Mouse (Mus musculus) liver, adult (tissue): ENCODE measurements around the gene Uqcrc1.

Experiments
- GATA4 ChIP-seq: IDR thresholded peaks from 2 replicates; pipeline ENCODE4 v1.6.1; 2014; ENCODE audit warnings: mild to moderate bottlenecking, low read length; ENCODE audit not compliant: insufficient replicate concordance

Gene Uqcrc1

DNA sequence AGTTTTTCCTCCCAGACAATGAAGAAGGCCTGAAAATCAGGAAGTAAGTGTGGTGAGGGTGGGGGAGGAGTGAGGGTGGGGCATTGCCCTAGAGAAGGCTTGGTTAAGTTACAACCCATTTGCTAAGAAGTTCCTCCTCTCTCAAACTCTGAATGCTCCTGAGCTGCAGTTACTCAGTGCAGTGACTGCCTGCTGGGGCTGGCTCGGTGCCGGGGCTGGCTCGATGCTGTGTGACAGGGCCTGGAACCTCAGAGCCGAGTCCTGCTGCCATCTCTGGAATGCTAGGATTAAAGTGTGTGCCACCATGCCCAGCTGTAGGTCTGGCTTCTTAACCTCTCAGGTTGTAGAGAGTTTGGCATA lies 62.7 kb downstream of the Uqcrc1 start:
- no peak for TF ChIP-seq GATA4
